Mouse (Mus musculus): ENCODE data around the gene Lrrc51. TPM values are rescaled to one million over a fixed set of nuclear protein-coding genes. Genes with fewer than 3 reads are reported as not detected.

Gene Lrrc51
- total and polyA plus RNA-seq, 2 experiments from 2014 or later = 0.19 to 3.0 TPM

DNA sequence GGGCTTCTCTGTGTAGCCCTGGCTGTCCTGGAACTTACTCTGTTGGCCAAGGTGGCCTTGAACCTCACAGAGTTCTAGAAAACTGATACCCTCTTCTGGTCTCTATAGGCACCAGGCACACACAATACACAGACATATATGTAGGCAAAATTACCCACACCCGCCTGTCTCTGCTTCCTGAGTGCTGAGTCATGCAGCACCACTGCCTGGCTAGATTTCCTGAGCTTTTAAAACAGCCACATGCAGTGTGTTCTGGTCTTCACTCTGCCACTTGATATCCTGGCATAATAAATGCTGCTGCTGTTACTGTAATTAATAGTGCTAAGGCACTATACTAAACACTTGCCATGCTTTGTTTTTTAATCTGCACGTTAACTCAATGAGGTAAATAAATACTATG, 31.9 kb upstream of the Lrrc51 start:
- H3K4me2 ChIP-seq (ENCODE audit: low read depth, low read length) = no peak overlapping the region
- no peak for ATAC-seq (ENCODE audit: insufficient read depth, low read depth)
- no peak for DNase-seq (ENCODE audit: low spot score)
- H3K27ac ChIP-seq (ENCODE audit: low read depth) = no peak overlapping the region
- no peak overlapping the region for H3K4me3 ChIP-seq (ENCODE audit: low read depth, low read length)
- TF ChIP-seq EP300 (IDR thresholded peaks at IDR 0.05; ENCODE audit: low read depth) = no peak
- no peak for TF ChIP-seq CTCF (IDR thresholded peaks at IDR 0.05; ENCODE audit: low read depth)
- H3K36me3 ChIP-seq (replicated peaks; ENCODE audit: control insufficient read depth, insufficient read depth, low read length) = no peaks in the 10 kb centered on the region
- no peaks in the 10 kb centered on the region for H3K9me3 ChIP-seq (replicated peaks; ENCODE audit: control insufficient read depth, low read length)
- 56% methylated on average over 2 of the region's 2 CpGs for WGBS
- no peak overlapping the region for H3K9ac ChIP-seq (replicated peaks; ENCODE audit: low read depth, low read length)
- no peaks in the 10 kb centered on the region for H3K27me3 ChIP-seq (ENCODE audit: control insufficient read depth, insufficient read depth, low read length)
- H3K4me1 ChIP-seq (ENCODE audit: control insufficient read depth, insufficient read depth) = peaks cover 11% of the 10 kb centered on the region

- Histone ChIP-seq H3K4me1 (ENCODE audit: control insufficient read depth, insufficient read depth) (peaks cover 10% of the 10 kb centered on the region), H3K4me3 (ENCODE audit: low read depth, low read length) (no peak overlapping the region), H3K27me3 (ENCODE audit: control insufficient read depth, insufficient read depth, low read length) (no peaks in the 10 kb centered on the region), H3K36me3 (replicated peaks; ENCODE audit: control insufficient read depth, insufficient read depth, low read length) (no peaks in the 10 kb centered on the region), H3K4me2 (ENCODE audit: low read depth, low read length) (no peak overlapping the region), H3K27ac (ENCODE audit: low read depth) (no peak overlapping the region), H3K9me3 (replicated peaks; ENCODE audit: control insufficient read depth, low read length) (no peaks in the 10 kb centered on the region), H3K9ac (replicated peaks; ENCODE audit: low read depth, low read length) (no peak overlapping the region)
- ATAC-seq (ENCODE audit: insufficient read depth, low read depth) (no peak), DNase-seq (ENCODE audit: low spot score) (no peak)
- WGBS = 80% methylated on average over 4 of the region's 4 CpGs
- TF ChIP-seq EP300 (IDR thresholded peaks at IDR 0.05; ENCODE audit: low read depth) (no peak), CTCF (IDR thresholded peaks at IDR 0.05; ENCODE audit: low read depth) (no peak)
Measured at GRCm38 (mm10) chr7:101964551-101964950, 30.9 kb upstream of the Lrrc51 start.

DNA sequence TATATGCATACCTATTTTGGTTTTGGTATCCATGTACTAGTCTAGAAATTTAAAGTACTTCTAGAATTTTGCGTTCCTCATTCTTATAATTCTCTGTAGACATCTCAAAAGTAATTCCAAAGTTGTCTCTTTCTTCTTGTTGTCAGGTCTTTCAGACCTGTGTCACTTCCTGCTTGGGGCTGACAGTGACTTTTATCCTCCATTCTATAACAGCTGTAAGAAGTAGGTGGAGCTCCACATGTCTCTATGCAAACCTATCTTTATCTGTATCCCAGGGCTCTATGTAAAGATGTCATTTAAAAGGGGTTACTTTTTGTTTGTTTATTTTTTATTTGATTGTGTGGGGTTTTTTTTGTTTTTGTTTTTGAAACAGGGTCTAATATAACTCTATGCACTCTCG, 29.9 kb upstream of the Lrrc51 start:
- Histone ChIP-seq H3K4me3 (ENCODE audit: low read depth, low read length) (no peak overlapping the region), H3K27me3 (ENCODE audit: control insufficient read depth, insufficient read depth, low read length) (no peaks in the 10 kb centered on the region), H3K9ac (replicated peaks; ENCODE audit: low read depth, low read length) (no peak overlapping the region), H3K4me2 (ENCODE audit: low read depth, low read length) (no peak overlapping the region), H3K4me1 (ENCODE audit: control insufficient read depth, insufficient read depth) (peaks cover under 1% of the 10 kb centered on the region), H3K36me3 (replicated peaks; ENCODE audit: control insufficient read depth, insufficient read depth, low read length) (no peaks in the 10 kb centered on the region), H3K27ac (ENCODE audit: low read depth) (no peak overlapping the region), H3K9me3 (replicated peaks; ENCODE audit: control insufficient read depth, low read length) (no peaks in the 10 kb centered on the region)
- no peak for TF ChIP-seq EP300 (IDR thresholded peaks at IDR 0.05; ENCODE audit: low read depth)
- no peak for TF ChIP-seq CTCF (IDR thresholded peaks at IDR 0.05; ENCODE audit: low read depth)
- WGBS = 82% methylated on average over 2 of the region's 2 CpGs
- DNase-seq (ENCODE audit: low spot score) (no peak), ATAC-seq (ENCODE audit: insufficient read depth, low read depth) (no peak)

- no peak for DNase-seq (ENCODE audit: low spot score)
- WGBS = 89% methylated on average over 2 of the region's 2 CpGs
Measured at GRCm38 (mm10) chr7:101962829-101963228, 29.1 kb upstream of the Lrrc51 start.

DNA sequence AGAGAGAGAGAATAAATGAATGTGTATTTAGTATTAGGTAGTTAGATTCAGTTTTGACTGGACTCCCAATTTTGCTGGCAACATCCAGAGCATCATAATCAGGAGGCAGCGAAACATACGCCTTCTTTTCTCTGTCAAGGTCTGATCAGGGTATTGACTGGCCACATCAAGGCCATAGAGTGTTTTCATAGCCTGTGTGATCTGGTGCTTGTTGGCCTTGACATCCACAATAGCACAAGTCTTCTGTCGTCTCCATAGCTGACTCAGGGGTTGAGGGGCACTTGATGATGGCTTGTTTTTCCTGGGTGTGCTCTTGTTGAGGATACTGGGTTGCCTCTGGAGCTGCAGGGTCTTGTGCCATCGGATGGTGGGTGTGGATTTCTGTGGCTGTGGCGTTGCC, 23.2 kb upstream of the Lrrc51 start:
- no peak for DNase-seq (ENCODE audit: low spot score)

More at GRCm38 (mm10) chr7:101962829-101963228, 29.1 kb upstream of the Lrrc51 start:
- TF ChIP-seq EP300 (IDR thresholded peaks at IDR 0.05; ENCODE audit: low read depth) (no peak), CTCF (IDR thresholded peaks at IDR 0.05; ENCODE audit: low read depth) (no peak)
- Histone ChIP-seq H3K27me3 (ENCODE audit: control insufficient read depth, insufficient read depth, low read length) (no peaks in the 10 kb centered on the region), H3K4me3 (ENCODE audit: low read depth, low read length) (no peak overlapping the region), H3K36me3 (replicated peaks; ENCODE audit: control insufficient read depth, insufficient read depth, low read length) (no peaks in the 10 kb centered on the region), H3K4me2 (ENCODE audit: low read depth, low read length) (no peak overlapping the region), H3K27ac (ENCODE audit: low read depth) (no peak overlapping the region), H3K9ac (replicated peaks; ENCODE audit: low read depth, low read length) (no peak overlapping the region), H3K4me1 (ENCODE audit: control insufficient read depth, insufficient read depth) (no peaks in the 10 kb centered on the region; the same call in 1 of the 2 replicates), H3K9me3 (replicated peaks; ENCODE audit: control insufficient read depth, low read length) (no peaks in the 10 kb centered on the region)
- no peak for ATAC-seq (ENCODE audit: insufficient read depth, low read depth)

GRCm38 (mm10) chr7:101956481-101956880, 22.8 kb upstream of the Lrrc51 start:
- DNase-seq (ENCODE audit: low spot score) = no peak
- no peak for ATAC-seq (ENCODE audit: insufficient read depth, low read depth)
- no peak overlapping the region for H3K4me2 ChIP-seq (ENCODE audit: low read depth, low read length)
- H3K27me3 ChIP-seq (ENCODE audit: control insufficient read depth, insufficient read depth, low read length) = no peaks in the 10 kb centered on the region
- no peak overlapping the region for H3K9ac ChIP-seq (replicated peaks; ENCODE audit: low read depth, low read length)
- WGBS = 78% methylated on average over 1 of the region's 1 CpGs
- H3K36me3 ChIP-seq (replicated peaks; ENCODE audit: control insufficient read depth, insufficient read depth, low read length) = no peaks in the 10 kb centered on the region
- H3K9me3 ChIP-seq (replicated peaks; ENCODE audit: control insufficient read depth, low read length) = no peaks in the 10 kb centered on the region
- no peak for TF ChIP-seq CTCF (IDR thresholded peaks at IDR 0.05; ENCODE audit: low read depth)
- TF ChIP-seq EP300 (IDR thresholded peaks at IDR 0.05; ENCODE audit: low read depth) = no peak
- no peak overlapping the region for H3K27ac ChIP-seq (ENCODE audit: low read depth)
- no peaks in the 10 kb centered on the region for H3K4me1 ChIP-seq (ENCODE audit: control insufficient read depth, insufficient read depth)
- no peak overlapping the region for H3K4me3 ChIP-seq (ENCODE audit: low read depth, low read length)

More for the DNA sequence above, 23.2 kb upstream of the Lrrc51 start:
- WGBS = 93% methylated on average over 5 of the region's 5 CpGs
- Histone ChIP-seq H3K9me3 (replicated peaks; ENCODE audit: control insufficient read depth, low read length) (no peaks in the 10 kb centered on the region), H3K27ac (ENCODE audit: low read depth) (no peak overlapping the region), H3K4me1 (ENCODE audit: control insufficient read depth, insufficient read depth) (no peaks in the 10 kb centered on the region), H3K4me2 (ENCODE audit: low read depth, low read length) (no peak overlapping the region), H3K4me3 (ENCODE audit: low read depth, low read length) (no peak overlapping the region), H3K27me3 (ENCODE audit: control insufficient read depth, insufficient read depth, low read length) (no peaks in the 10 kb centered on the region), H3K36me3 (replicated peaks; ENCODE audit: control insufficient read depth, insufficient read depth, low read length) (no peaks in the 10 kb centered on the region), H3K9ac (replicated peaks; ENCODE audit: low read depth, low read length) (no peak overlapping the region)
- ATAC-seq (ENCODE audit: insufficient read depth, low read depth) = no peak
- no peak for TF ChIP-seq CTCF (IDR thresholded peaks at IDR 0.05; ENCODE audit: low read depth)
- no peak for TF ChIP-seq EP300 (IDR thresholded peaks at IDR 0.05; ENCODE audit: low read depth)

All from heart, postnatal 0 days (tissue).